Mouse (Mus musculus) heart, postnatal 0 days (tissue): ENCODE measurements around the gene Parp11. TPM values are rescaled to one million over a fixed set of nuclear protein-coding genes. Genes with fewer than 3 reads are reported as not detected.

Source experiments
- ATAC-seq: fragments of 200-750 bp; cut with Nextera tagmentation; 2 replicates; pipeline ENCODE4 v1.8.0; 2017; ENCODE audit warnings: low read depth, moderate number of reproducible peaks, moderate library complexity; ENCODE audit not compliant: insufficient read depth
- DNase-seq: peaks from one replicate; pipeline ENCODE4 v3.0.0-alpha.2; 2016; ENCODE audit warnings: low spot score
- H3K27ac ChIP-seq: fragments of 300-500 bp; sonication (generic); 2 replicates; pipeline ENCODE4 v1.5.1; 2014; ENCODE audit warnings: low read depth, mild to moderate bottlenecking
- H3K27me3 ChIP-seq: fragments of 300-500 bp; sonication (generic); 2 replicates; pipeline ENCODE4 v1.6.1; 2014; ENCODE audit warnings: low read length, mixed read lengths; ENCODE audit not compliant: control insufficient read depth, insufficient read depth
- H3K36me3 ChIP-seq: fragments of 300-500 bp; sonication (generic); replicated peaks from 2 replicates; pipeline ENCODE4 v1.6.1; 2014; ENCODE audit warnings: low read length, mixed read lengths; ENCODE audit not compliant: control insufficient read depth, insufficient read depth
- H3K4me1 ChIP-seq: fragments of 300-500 bp; sonication (generic); 2 replicates; pipeline ENCODE4 v1.6.1; 2014; ENCODE audit warnings: antibody characterized with exemption; ENCODE audit not compliant: control insufficient read depth, insufficient read depth
- H3K4me2 ChIP-seq: fragments of 300-500 bp; sonication (generic); 2 replicates; pipeline ENCODE4 v1.6.1; 2014; ENCODE audit warnings: low read depth, mild to moderate bottlenecking, low read length, moderate library complexity
- H3K4me3 ChIP-seq: fragments of 300-500 bp; sonication (generic); 2 replicates; pipeline ENCODE4 v1.5.1; 2014; ENCODE audit warnings: low read depth, low read length
- H3K9ac ChIP-seq: fragments of 300-500 bp; sonication (generic); replicated peaks from 2 replicates; pipeline ENCODE4 v1.6.1; 2014; ENCODE audit warnings: low read depth, low read length, mixed read lengths
- H3K9me3 ChIP-seq: fragments of 300-500 bp; sonication (generic); replicated peaks from 2 replicates; pipeline ENCODE4 v1.6.1; 2016; ENCODE audit warnings: low read length; ENCODE audit not compliant: control insufficient read depth
- CTCF ChIP-seq: IDR thresholded peaks from 2 replicates; pipeline ENCODE4 v1.5.1; 2016; ENCODE audit warnings: antibody characterized with exemption, control low read depth, low read depth
- EP300 ChIP-seq: IDR thresholded peaks from 2 replicates; pipeline ENCODE4 v1.6.1; 2016; ENCODE audit warnings: antibody characterized with exemption, low read depth
- WGBS: fragments of 180-500 bp; shearing (Covaris S2); extraction: QIAGEN DNeasy Blood & Tissue Kit; methylation state at CpG from one replicate; pipeline ENCODE4 v1.1.7; 2014; 5-methylcytosine and 5-hydroxymethylcytosine counted together
- polyA plus RNA-seq: library from polyadenylated mRNA; unstranded; fragments of >200 nt; fragmentation: Nextera tagmentation; extraction: Ambion mirVana; gene quantifications from 2 replicates; pipeline ENCODE4 v1.2.1, GENCODE M21; 2015
- total RNA-seq: library from RNA; depleted of rRNA; stranded (reverse); fragments of >200 nt; gene quantifications from 2 replicates; pipeline ENCODE4 v1.2.3, GENCODE M21; 2014; ENCODE audit warnings: low replicate concordance

Parp11 gene
- total and polyA plus RNA-seq, 2 experiments from 2014 or later: 7.6 to 8.8 TPM

GRCm38 (mm10) chr6:127431196-127431766, 15.4 kb upstream of the Parp11 start:
- H3K27ac ChIP-seq: no peak overlapping the region
- no peak overlapping the region for H3K9ac ChIP-seq
- peaks cover 3% of the 10 kb centered on the region; the same call in 1 of the 2 replicates for H3K4me1 ChIP-seq
- H3K9me3 ChIP-seq: no peaks in the 10 kb centered on the region
- H3K36me3 ChIP-seq: no peaks in the 10 kb centered on the region
- 0 out of 2 replicates have a peak, but pooled peaks cover 3% of the 10 kb centered on the region for H3K27me3 ChIP-seq
- DNase-seq (no peak), ATAC-seq (no peak)
- TF ChIP-seq CTCF (no peak), EP300 (no peak)
- H3K4me3 ChIP-seq: no peak overlapping the region
- WGBS: 49% methylated on average over 6 of the region's 6 CpGs
- H3K4me2 ChIP-seq: no peak overlapping the region

- Histone ChIP-seq H3K27me3 (0 out of 2 replicates have a peak, but pooled peaks cover 3% of the 10 kb centered on the region), H3K4me3 (no peak overlapping the region), H3K9me3 (no peaks in the 10 kb centered on the region), H3K4me2 (no peak overlapping the region), H3K36me3 (no peaks in the 10 kb centered on the region), H3K9ac (no peak overlapping the region), H3K27ac (no peak overlapping the region), H3K4me1 (peaks cover 3% of the 10 kb centered on the region; the same call in 1 of the 2 replicates)
- no peak for TF ChIP-seq CTCF
- TF ChIP-seq EP300: no peak
- 61% methylated on average over 9 of the region's 9 CpGs for WGBS
- no peak for DNase-seq
- ATAC-seq: no peak
Measured at GRCm38 (mm10) chr6:127433886-127434647, 12.6 kb upstream of the Parp11 start.

GRCm38 (mm10) chr6:127434648-127434984, 12.0 kb upstream of the Parp11 start:
- no peaks in the 10 kb centered on the region for H3K36me3 ChIP-seq
- H3K27me3 ChIP-seq: 0 out of 2 replicates have a peak, but pooled peaks cover 3% of the 10 kb centered on the region
- H3K9ac ChIP-seq: no peak overlapping the region
- H3K4me2 ChIP-seq: no peak overlapping the region
- WGBS: 80% methylated on average over 4 of the region's 4 CpGs
- H3K27ac ChIP-seq: no peak overlapping the region
- no peak overlapping the region for H3K4me3 ChIP-seq
- no peak for TF ChIP-seq CTCF
- no peak for TF ChIP-seq EP300
- H3K9me3 ChIP-seq: no peaks in the 10 kb centered on the region
- ATAC-seq (no peak), DNase-seq (no peak)
- H3K4me1 ChIP-seq: peaks cover 4% of the 10 kb centered on the region; the same call in 1 of the 2 replicates

DNA sequence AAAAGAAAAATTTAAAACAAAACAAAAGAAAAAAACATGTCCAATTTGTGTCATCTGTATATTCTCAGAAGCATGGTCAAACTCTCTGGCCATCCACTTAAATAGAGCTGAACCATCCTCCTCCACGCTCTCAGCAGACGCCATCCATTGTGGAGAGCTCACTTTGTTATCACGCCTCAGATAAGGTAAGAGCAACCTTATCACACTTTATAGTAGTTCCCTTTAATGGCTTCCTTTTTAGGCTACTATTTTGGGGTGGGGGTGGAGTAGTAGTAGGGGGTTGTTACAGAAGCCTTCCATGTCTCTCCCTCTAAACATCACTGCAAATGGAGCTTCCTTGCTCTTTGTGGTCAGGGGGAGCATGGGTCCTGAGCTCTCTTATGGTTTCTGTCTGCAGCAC, 7.6 kb upstream of the Parp11 start:
- H3K4me1 ChIP-seq: peaks cover 4% of the 10 kb centered on the region; the same call in 1 of the 2 replicates
- TF ChIP-seq EP300: no peak
- TF ChIP-seq CTCF: no peak

GRCm38 (mm10) chr6:127439540-127440195, 7.0 kb upstream of the Parp11 start:
- no peaks in the 10 kb centered on the region for H3K36me3 ChIP-seq
- ATAC-seq (no peak), DNase-seq (no peak)
- no peaks in the 10 kb centered on the region for H3K9me3 ChIP-seq
- H3K27me3 ChIP-seq: peaks cover 3% of the 10 kb centered on the region; the same call in 1 of the 2 replicates
- no peak overlapping the region for H3K27ac ChIP-seq
- no peak overlapping the region for H3K4me2 ChIP-seq
- no peak overlapping the region for H3K9ac ChIP-seq
- WGBS: 74% methylated on average over 5 of the region's 5 CpGs
- TF ChIP-seq CTCF (no peak), EP300 (no peak)
- no peak overlapping the region for H3K4me3 ChIP-seq
- H3K4me1 ChIP-seq: peaks cover 8% of the 10 kb centered on the region

More for the DNA sequence above, 7.6 kb upstream of the Parp11 start:
- Histone ChIP-seq H3K4me2 (no peak overlapping the region), H3K27me3 (peaks cover 3% of the 10 kb centered on the region; the same call in 1 of the 2 replicates), H3K9me3 (no peaks in the 10 kb centered on the region), H3K36me3 (no peaks in the 10 kb centered on the region), H3K9ac (no peak overlapping the region), H3K4me3 (no peak overlapping the region), H3K27ac (no peak overlapping the region)
- DNase-seq (no peak), ATAC-seq (no peak)
- 22% methylated on average over 3 of the region's 3 CpGs for WGBS
